Mouse (Mus musculus) hindbrain, postnatal 0 days (tissue): ENCODE measurements around the gene Tmem92. TPM values are rescaled to one million over a fixed set of nuclear protein-coding genes. Genes with fewer than 3 reads are reported as not detected.

Experiments
- ATAC-seq: fragments of 200-750 bp; cut with Nextera tagmentation; 2 replicates; pipeline ENCODE4 v1.8.0; 2017; ENCODE audit warnings: mild to moderate bottlenecking, moderate TSS enrichment, moderate library complexity
- DNase-seq: peaks from one replicate; pipeline ENCODE4 v3.0.0-alpha.2; 2015; ENCODE audit warnings: low spot score
- H3K27ac ChIP-seq: fragments of 300-500 bp; sonication (generic); 2 replicates; pipeline ENCODE4 v1.5.1; 2014; ENCODE audit warnings: mild to moderate bottlenecking
- H3K27me3 ChIP-seq: fragments of 300-500 bp; sonication (generic); 2 replicates; pipeline ENCODE4 v1.6.1; 2014; ENCODE audit warnings: low read length, mixed read lengths; ENCODE audit not compliant: insufficient read depth
- H3K36me3 ChIP-seq: fragments of 300-500 bp; sonication (generic); 2 replicates; pipeline ENCODE4 v1.6.1; 2014; ENCODE audit warnings: low read length, mixed read lengths; ENCODE audit not compliant: insufficient read depth
- H3K4me1 ChIP-seq: fragments of 300-500 bp; sonication (generic); 2 replicates; pipeline ENCODE4 v1.6.1; 2014; ENCODE audit warnings: antibody characterized with exemption, low read length, mixed read lengths; ENCODE audit not compliant: insufficient read depth
- H3K4me2 ChIP-seq: fragments of 300-500 bp; sonication (generic); 2 replicates; pipeline ENCODE4 v1.6.1; 2014; ENCODE audit warnings: low read depth, mild to moderate bottlenecking, low read length, moderate library complexity, mixed read lengths
- H3K4me3 ChIP-seq: fragments of 300-500 bp; sonication (generic); 2 replicates; pipeline ENCODE4 v1.5.1; 2014; ENCODE audit warnings: low read length
- H3K9ac ChIP-seq: fragments of 300-500 bp; sonication (generic); replicated peaks from 2 replicates; pipeline ENCODE4 v1.6.1; 2014; ENCODE audit warnings: mild to moderate bottlenecking, low read length, moderate library complexity, mixed read lengths
- H3K9me3 ChIP-seq: fragments of 300-500 bp; sonication (generic); 2 replicates; pipeline ENCODE4 v1.6.1; 2016; ENCODE audit warnings: low read length, mixed read lengths
- CTCF ChIP-seq: IDR thresholded peaks from 2 replicates; pipeline ENCODE4 v1.5.1; 2016; ENCODE audit warnings: antibody characterized with exemption, control low read depth, low read depth
- WGBS: fragments of 180-500 bp; shearing (Covaris S2); extraction: QIAGEN DNeasy Blood & Tissue Kit; methylation state at CpG from one replicate; pipeline ENCODE4 v1.1.7; 2014; 5-methylcytosine and 5-hydroxymethylcytosine counted together
- polyA plus RNA-seq: library from polyadenylated mRNA; unstranded; fragments of >200 nt; fragmentation: Nextera tagmentation; extraction: Ambion mirVana; gene quantifications from 2 replicates; pipeline ENCODE4 v1.2.1, GENCODE M21; 2015
- total RNA-seq: library from RNA; depleted of rRNA; stranded (reverse); fragments of >200 nt; gene quantifications from 2 replicates; pipeline ENCODE4 v1.2.3, GENCODE M21; 2014

Tmem92 gene
- total and polyA plus RNA-seq, 2 experiments from 2014 or later, result not detected

GRCm38 (mm10) chr11:94774887-94775497 is 7.5 kb downstream of the Tmem92 start:
- TF ChIP-seq CTCF, result no peak
- 87% methylated on average over 5 of the region's 5 CpGs for WGBS
- Histone ChIP-seq H3K27ac (no peak overlapping the region), H3K9ac (no peak overlapping the region), H3K27me3 (no peaks in the 10 kb centered on the region), H3K9me3 (no peaks in the 10 kb centered on the region), H3K4me1 (no peaks in the 10 kb centered on the region), H3K4me3 (no peak overlapping the region), H3K4me2 (no peak overlapping the region), H3K36me3 (no peaks in the 10 kb centered on the region)
- ATAC-seq (no peak), DNase-seq (no peak)

GRCm38 (mm10) chr11:94773851-94774250 is 8.7 kb downstream of the Tmem92 start:
- Histone ChIP-seq H3K36me3 (no peaks in the 10 kb centered on the region), H3K9me3 (no peaks in the 10 kb centered on the region), H3K27ac (no peak overlapping the region), H3K4me1 (no peaks in the 10 kb centered on the region), H3K4me3 (no peak overlapping the region), H3K9ac (no peak overlapping the region), H3K4me2 (no peak overlapping the region), H3K27me3 (no peaks in the 10 kb centered on the region)
- TF ChIP-seq CTCF, result peak; percentile 27; the same call in 1 of the 2 replicates
- DNase-seq, result no peak
- no peak for ATAC-seq
- WGBS, result 96% methylated on average over 1 of the region's 1 CpGs

GRCm38 (mm10) chr11:94772363-94773055 is 10.0 kb downstream of the Tmem92 start:
- Histone ChIP-seq H3K9ac (no peak overlapping the region), H3K27me3 (no peaks in the 10 kb centered on the region), H3K4me1 (no peaks in the 10 kb centered on the region), H3K36me3 (no peaks in the 10 kb centered on the region), H3K9me3 (no peaks in the 10 kb centered on the region), H3K27ac (no peak overlapping the region), H3K4me2 (no peak overlapping the region), H3K4me3 (no peak overlapping the region)
- DNase-seq (no peak), ATAC-seq (no peak)
- 83% methylated on average over 3 of the region's 3 CpGs for WGBS
- TF ChIP-seq CTCF, result no peak

- Histone ChIP-seq H3K4me1 (no peaks in the 10 kb centered on the region), H3K9me3 (no peaks in the 10 kb centered on the region), H3K4me3 (no peak overlapping the region), H3K27me3 (no peaks in the 10 kb centered on the region), H3K36me3 (no peaks in the 10 kb centered on the region), H3K27ac (no peak overlapping the region), H3K4me2 (no peak overlapping the region), H3K9ac (no peak overlapping the region)
- no peak for ATAC-seq
- DNase-seq, result no peak
- WGBS, result 96% methylated on average over 2 of the region's 2 CpGs
- no peak for TF ChIP-seq CTCF
Observed at GRCm38 (mm10) chr11:94767241-94767640, 15.3 kb downstream of the Tmem92 start.

- no peaks in the 10 kb centered on the region for H3K36me3 ChIP-seq
- no peak overlapping the region for H3K9ac ChIP-seq
- no peak for TF ChIP-seq CTCF
- H3K27ac ChIP-seq, result no peak overlapping the region
- no peak for ATAC-seq
- H3K4me3 ChIP-seq, result no peak overlapping the region
- no peaks in the 10 kb centered on the region for H3K4me1 ChIP-seq
- no peak overlapping the region for H3K4me2 ChIP-seq
- no peaks in the 10 kb centered on the region for H3K27me3 ChIP-seq
- DNase-seq, result no peak
- no peaks in the 10 kb centered on the region for H3K9me3 ChIP-seq
- WGBS, result 40% methylated on average over 6 of the region's 6 CpGs
Observed at GRCm38 (mm10) chr11:94762775-94763174, 19.7 kb downstream of the Tmem92 start.

- H3K36me3 ChIP-seq, result no peaks in the 10 kb centered on the region
- H3K9me3 ChIP-seq, result no peaks in the 10 kb centered on the region
- DNase-seq (no peak), ATAC-seq (no peak)
- H3K27me3 ChIP-seq, result no peaks in the 10 kb centered on the region
- H3K4me2 ChIP-seq, result no peak overlapping the region
- H3K9ac ChIP-seq, result no peak overlapping the region
- H3K27ac ChIP-seq, result no peak overlapping the region
- H3K4me3 ChIP-seq, result no peak overlapping the region
- H3K4me1 ChIP-seq, result no peaks in the 10 kb centered on the region
- no peak for TF ChIP-seq CTCF
- WGBS, result 86% methylated on average over 1 of the region's 1 CpGs
Observed at GRCm38 (mm10) chr11:94762281-94762680, 20.2 kb downstream of the Tmem92 start.

GRCm38 (mm10) chr11:94760799-94761198 is 21.7 kb downstream of the Tmem92 start:
- H3K9me3 ChIP-seq, result no peaks in the 10 kb centered on the region
- H3K9ac ChIP-seq, result no peak overlapping the region
- TF ChIP-seq CTCF, result no peak
- 79% methylated on average over 7 of the region's 7 CpGs for WGBS
- no peaks in the 10 kb centered on the region for H3K4me1 ChIP-seq
- no peak overlapping the region for H3K4me2 ChIP-seq
- no peaks in the 10 kb centered on the region for H3K27me3 ChIP-seq
- H3K27ac ChIP-seq, result no peak overlapping the region
- H3K4me3 ChIP-seq, result no peak overlapping the region
- DNase-seq (no peak), ATAC-seq (no peak)
- no peaks in the 10 kb centered on the region for H3K36me3 ChIP-seq
